Mouse (Mus musculus): Measurements from ENCODE around the gene Zfp978.
"Not testable (repeated sequence)": the region's sequence is repeated elsewhere in the genome, so short reads cannot be mapped to it uniquely, and the experiment has no call there.

GRCm38 (mm10) chr4:147346361-147347035 is 14.6 kb upstream of the Zfp978 start:
- TF ChIP-seq CTCF (IDR thresholded peaks at IDR 0.05; ENCODE audit: low read depth, low read length); POLR2A (IDR thresholded peaks at IDR 0.05; ENCODE audit: extremely low read depth, insufficient read depth, low read length): not testable (repeated sequence)
